Mouse (Mus musculus) spleen, adult 2 months (tissue): ENCODE results near the gene Gm20388.

Experiments used
- CTCF ChIP-seq: fragments of 200-500 bp; IDR thresholded peaks from 2 replicates; pipeline ENCODE4 v1.5.1; 2011; ENCODE audit warnings: mild to moderate bottlenecking, inconsistent platforms; ENCODE audit not compliant: insufficient read depth, insufficient read length, insufficient replicate concordance; ENCODE audit errors: extremely low read depth
- POLR2A ChIP-seq: fragments of 200-500 bp; IDR thresholded peaks from 2 replicates; pipeline ENCODE4 v1.6.1; 2011; ENCODE audit warnings: low read depth, low read length, inconsistent platforms

GRCm38 (mm10) chr8:120051006-120051405 is 140.4 kb downstream of the Gm20388 start:
- TF ChIP-seq CTCF (no peak), POLR2A (no peak)
